Mouse (Mus musculus): ENCODE results near the gene Bbs9.

Bbs9 gene

DNA sequence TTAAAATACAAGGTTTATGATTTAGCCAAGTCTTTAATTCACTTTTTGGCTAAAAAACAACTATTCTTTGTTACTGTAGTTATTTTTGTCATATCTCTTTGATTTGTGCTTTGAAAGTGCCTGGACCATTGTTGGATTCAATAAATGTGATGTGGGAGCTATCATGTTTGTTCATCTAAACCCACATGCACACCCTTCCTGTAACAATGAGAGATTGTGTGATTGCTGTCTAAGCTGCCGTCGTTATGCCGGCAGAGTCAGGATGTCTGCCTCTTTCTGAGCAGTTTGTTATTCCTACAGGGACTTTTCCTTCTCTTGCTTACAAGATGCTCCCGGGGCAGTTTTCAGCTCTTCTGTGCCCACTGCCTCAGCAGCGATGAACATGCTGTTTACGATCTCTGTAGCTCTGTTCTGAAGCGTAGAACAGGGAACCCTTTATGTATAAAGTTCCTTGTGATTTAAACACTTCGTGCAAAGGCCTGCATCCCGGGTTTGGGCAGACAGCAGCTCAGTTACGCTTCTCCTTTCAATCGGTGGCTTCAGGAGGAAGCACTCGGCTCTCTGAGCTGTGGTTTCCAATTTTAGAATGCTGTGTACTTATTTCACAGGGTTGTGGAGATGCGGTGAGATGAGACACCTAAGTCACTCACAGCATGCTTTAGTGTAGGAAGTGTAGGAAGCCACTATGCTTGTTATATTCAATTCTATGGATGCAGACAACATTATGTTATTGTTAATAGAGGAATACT is 165.3 kb downstream of the Bbs9 start:
- peak; percentile 22 for DNase-seq

DNA sequence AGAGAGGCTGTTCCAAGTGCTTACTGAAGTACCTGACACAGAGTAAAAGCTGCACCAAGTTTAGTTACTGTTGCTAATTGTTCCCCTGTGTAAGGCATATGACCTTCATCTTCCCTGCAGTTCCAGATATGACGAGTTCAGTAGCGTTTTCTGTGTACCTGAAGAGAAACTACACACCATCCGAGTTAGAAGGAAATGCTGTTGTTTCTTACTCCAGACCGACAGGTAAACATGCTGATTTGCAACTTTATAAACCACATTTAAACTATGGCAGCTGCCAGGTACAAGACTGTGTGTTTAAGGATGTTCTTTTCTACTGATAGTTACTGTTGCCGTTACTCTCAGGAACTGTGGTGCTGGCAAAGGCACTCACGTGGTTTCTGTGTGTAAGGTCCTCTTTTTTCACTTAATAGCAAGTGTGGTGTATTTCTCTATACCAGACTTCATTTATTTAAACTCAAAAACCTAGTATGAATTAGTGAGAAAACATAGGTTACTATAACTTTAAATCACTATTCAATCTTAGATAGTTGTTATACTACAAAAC is 170.4 kb downstream of the Bbs9 start:
- no peak for DNase-seq

DNA sequence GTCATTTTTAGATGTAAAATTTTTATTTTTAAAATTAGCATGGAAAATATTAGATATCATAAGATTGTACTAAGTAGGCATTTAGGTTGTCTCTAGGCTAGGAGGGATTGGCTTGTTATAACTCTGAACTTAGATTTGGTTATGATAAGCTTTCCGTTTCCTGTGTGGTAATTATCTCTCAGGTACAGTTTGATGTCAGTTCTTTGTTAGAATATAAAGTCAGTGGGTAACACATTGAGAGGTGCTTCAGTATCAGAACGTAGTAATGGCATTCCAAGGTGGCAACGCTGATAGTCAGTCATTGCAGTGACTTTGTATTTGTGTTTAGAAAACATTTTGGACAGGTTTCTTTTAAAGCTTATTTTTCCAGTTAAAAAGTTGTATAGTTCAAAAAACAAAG is 170.9 kb downstream of the Bbs9 start:
- DNase-seq = no peak

DNA sequence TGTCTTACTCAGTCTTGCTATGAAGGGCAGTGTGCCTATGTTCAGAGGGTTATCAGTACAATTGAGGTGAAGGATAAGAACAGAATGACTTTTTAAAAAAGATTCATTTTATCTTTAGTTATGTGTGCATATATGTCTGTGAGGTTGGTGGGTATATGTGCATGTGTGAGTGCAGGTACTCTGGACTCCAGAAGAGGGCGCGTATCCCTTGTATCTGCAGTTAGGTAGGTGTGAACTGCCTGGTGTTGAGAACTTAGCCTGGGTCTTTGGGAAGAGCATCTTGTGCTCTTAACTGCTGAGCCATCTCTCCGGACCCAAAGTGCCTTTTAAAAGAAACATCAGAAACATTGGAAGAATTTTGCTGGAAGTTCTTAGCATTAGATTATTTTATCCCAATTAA is 172.6 kb downstream of the Bbs9 start:
- DNase-seq = no peak

DNA sequence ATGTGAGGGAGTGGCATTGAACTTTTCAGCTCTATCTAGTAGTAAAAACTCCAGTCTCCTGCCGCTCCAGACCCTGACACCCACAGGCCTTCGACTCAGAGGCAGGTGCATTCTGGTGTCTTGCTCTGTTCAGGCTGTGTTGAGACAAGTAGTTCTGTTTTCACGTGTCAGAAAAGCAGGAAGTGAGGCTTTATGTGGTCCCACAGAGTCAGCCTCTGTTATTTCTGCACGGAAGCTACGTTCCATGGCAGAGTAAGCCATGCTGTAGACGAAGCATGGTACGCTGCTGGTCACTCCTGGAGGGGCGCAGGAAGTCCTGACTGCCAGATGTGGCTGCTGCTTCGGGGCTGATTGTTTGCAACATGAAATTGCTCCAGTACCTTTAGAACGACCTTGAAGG is 174.1 kb downstream of the Bbs9 start:
- peak; percentile 32 for DNase-seq

DNA sequence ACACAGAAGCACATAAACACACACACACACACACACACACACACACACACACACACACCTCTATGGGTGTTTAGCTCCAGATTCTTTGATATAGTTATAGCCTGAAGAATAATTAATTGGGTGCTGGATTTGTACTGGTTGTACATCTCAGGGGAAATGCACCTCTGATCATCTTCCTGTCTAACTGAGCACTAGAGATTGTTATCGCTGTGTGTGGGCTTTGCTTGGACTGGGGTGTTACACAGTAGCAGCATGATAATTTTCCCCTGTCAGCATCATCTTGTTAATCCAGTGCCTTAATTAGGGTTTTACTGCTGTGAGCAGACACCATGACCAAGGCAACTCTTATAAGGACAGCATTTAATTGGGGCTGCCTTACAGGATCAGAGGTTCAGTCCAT is 175.3 kb downstream of the Bbs9 start:
- no peak for DNase-seq

DNA sequence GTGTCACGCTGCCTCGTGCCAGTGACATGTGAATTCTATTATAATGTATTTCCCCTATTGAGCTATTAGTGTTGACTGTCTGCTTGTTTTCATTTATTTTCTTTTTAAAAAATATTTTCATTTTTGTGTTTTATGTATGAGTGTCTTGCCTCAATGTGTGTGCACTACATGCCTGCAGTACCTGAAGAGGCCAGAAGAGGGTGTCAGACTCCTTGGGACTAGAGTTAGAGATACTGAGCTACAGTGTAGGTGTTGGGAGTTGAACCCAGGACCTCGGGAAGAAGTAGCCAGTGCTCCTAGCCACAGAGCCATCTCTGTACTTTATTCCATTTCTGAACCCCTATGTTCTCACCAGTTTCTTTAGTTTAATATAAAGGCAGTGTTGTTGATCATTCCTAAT is 176.1 kb downstream of the Bbs9 start:
- no peak for DNase-seq

DNA sequence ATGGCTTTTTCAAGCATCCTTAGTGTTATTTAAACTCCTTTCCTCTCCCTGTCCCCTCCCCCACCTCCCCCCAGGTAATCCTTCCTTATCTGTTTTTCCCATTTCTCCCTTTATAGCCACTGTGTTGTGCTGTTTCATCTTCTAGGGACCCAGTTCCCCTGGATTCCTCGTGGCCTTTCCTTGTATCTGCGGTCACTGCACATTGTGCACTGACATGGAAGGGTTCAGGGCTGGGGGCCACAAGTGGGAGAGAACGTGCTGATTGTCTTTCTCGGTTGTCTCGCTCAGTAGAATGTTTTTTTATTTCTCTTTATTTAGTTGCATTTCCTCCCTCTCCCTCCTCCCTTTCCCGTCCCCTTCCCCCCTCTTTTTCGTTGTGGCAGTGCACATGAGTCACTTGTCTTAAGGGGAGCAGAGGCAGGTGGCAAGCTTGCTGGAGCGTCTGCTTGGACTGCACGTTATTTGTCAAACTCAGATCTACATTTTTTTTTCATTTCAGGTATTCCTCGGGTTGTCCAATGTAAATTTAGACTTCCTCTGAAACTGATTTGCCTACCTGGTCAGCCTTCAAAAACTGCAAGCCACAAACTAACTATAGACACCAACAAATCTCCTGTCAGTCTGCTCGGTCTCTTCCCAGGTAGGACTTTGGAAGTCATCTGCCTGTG is 179.3 kb downstream of the Bbs9 start:
- DNase-seq = no peak

DNA sequence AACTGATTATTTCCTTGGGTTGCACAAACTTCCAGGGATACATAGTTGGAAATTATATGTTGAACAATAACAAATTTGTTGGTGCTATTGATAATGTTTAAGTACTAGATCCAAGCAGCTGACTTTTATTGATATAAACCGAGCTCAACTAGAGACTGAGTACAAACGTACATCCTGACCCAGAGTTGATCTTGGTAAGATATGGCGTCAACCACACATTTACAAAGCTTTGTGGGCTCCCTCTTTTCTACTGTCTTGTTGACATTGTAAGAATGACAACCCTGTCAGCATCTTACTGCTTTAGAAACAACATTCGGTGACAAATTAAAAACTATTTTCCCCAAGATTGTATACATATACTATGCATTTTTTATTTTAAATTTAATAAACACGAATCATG is 181.7 kb downstream of the Bbs9 start:
- DNase-seq = no peak

DNA sequence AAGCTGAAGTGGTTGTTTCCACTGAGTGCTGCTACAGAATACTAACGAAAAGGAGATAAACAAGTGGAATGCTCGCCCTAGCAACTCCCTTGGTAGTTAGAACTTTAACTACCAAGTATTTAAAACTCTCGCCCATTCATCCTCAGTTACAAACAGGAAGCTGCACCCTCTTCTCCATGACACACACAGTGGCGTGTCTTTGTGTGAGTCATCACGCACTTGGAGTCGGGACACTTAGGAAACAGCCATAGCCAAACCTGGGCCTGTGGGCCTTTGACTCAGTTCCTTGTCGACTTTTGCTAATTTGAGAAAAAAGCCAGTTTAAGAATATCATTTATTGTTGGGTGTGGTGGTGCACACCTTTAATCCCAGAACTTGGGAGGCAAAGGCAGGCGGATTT is 189.6 kb downstream of the Bbs9 start:
- no peak for DNase-seq

DNA sequence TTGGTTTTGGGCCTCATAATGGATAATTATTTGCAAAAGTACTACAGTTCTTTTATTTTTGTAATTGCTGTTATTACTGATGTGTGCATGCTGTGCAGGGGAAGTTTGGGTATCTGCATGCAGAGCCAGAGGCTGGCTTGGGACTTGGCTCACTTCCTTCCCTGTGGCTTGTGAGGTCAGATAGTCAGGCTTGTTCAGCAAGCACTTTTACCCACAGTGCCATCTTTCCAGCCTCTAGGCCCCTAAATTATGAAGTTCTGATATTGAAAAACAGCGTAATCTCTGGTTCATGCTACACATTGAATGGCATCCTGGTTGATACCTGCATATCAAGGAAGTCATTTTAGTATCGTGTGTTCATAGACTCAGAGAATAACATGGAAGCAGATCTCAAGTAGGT is 197.4 kb downstream of the Bbs9 start:
- DNase-seq = no peak

DNA sequence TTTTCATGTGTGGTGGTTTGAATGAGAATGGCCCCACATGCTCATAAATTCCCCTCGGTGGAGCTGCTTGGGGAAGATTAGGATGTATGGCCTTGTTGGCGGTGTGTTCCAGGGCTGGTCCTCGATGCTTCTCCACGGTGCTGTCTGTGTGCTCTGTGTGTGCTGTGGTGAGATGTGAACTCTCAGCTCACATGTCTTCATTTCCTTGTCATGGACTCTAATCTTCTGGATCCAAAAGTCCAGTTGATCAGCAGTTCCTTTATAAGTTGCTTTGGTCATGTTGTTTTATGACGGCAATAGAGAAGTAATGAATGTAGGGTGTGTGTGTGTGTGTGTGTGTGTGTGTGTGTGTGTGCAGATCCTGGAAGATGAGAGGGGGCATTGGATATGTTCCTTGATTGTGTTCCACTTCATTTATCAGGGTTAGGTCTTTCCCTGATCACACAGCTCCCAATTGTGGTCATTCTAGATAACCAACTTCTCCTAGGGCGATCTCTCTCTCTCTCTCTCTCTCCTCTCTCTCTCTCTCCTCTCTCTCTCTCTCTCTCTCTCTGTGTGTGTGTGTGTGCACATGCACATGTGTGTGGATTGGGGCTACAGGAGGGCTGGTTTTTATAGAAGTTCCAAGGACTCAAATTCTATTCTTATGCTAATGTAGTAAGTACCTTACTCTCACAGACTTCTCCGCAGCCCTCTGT is 201.8 kb downstream of the Bbs9 start:
- DNase-seq = no peak

DNA sequence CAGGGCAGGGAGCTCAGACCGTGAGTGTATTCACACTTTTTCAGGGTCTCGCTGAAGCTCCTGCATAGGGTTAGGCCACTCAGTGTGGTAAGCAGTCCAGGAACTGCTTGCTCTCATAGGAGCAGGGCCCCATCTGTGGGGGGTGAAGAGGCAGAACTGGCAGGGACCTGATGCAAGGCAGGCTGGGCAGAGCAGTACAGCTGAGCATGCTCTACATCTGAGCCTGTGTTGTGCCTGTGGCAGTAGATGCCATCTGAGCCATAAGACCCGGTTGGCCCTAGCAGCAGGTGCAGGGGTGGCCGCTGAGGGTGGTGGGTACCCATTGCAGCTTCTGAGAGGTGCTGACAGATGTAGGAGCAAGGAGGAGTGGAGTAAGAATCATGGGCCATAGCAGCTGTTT is 202.5 kb downstream of the Bbs9 start:
- no peak for DNase-seq

DNA sequence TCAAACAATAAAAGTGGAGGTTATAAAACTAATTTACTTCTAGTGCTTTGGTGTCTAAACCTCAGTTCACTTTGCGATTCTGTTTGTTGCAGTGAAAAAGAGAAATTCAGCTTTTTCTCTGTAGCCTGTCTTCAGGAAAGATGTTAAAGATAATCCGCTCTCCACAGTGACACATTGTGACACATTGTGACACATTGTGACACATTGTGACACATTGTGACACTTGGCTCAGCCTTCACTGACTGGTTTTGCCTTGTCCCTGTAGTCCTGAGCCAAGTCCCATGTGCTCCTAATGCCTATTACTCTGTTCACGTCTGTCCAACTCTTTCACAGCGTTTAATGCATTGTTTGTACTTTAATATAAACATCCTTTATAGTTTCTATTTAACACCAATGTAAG is 203.0 kb downstream of the Bbs9 start:
- DNase-seq = no peak

DNA sequence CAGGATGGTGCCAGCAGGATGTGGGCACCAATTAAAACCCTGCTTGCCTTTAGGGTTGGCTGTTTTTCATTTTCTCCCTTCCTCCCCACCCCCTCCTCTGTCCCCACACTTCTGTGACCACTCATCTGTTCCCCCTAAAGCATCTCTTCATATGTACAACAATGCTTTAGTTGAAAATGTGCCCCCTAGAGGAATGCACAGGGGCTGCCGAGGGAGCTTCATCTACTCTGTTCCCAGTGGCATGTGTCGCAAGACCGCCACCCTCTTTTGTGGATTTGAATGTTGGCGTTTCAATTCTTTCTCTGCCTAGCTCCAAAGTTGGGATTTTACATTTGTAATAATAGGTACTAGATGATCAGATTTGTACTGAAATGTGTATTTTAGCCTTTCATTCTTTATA is 204.0 kb downstream of the Bbs9 start:
- no peak for DNase-seq

DNA sequence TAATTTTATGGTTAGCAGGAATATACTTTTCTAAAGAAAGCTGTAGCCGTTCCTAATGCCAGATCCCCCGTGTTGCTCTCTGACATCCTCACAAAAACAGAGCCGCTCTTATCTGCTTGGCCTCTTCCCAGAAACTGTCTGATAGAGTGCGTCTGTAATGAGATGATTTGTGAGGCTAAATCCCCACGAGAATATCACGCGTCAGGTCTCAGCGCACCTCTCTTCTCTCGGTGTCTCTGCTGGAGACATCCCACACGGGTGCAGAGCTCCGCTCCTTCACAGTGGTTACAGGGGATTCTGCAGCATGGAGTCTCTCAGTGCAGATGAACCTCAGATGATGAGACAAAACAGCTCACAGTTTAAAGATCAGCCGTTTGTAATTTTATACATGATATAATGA is 204.5 kb downstream of the Bbs9 start:
- no peak for DNase-seq

DNA sequence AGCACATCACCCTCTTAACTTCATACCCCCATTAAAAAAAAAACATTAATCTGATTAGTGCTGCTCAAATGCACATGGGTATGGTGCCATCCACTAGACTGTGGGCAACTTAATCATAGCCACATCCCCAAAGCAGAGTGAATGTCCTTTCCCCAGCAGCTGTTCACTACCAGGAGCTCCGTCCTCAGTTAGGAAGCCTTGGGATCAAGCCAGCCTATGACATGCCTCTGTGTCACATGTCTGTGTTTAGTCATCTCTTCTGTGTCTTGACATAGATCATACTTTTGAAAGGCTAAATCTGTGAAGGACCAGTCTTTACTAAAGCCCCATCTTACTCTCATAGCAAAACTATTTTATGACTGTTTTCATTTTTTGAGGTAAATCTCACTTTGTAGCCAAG is 205.0 kb downstream of the Bbs9 start:
- DNase-seq = no peak

DNA sequence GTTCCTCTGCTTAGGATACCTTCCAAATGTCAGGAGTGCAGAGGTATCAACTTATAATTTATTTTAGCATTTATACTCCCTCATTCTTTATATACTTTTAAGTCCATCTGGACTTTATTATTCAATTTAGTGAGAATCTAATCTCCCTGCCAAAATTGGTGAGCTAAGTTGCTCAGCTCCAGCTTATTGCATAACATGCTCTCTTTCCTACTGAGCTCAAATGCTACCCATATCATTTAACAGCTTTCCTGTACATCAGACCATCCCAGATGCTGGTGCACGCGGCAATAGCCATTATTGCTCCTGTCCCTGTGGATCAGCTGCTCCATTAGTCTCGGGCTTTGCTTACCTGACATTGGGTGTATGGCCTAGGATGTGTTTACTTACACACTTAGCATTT is 208.3 kb downstream of the Bbs9 start:
- DNase-seq = no peak

DNA sequence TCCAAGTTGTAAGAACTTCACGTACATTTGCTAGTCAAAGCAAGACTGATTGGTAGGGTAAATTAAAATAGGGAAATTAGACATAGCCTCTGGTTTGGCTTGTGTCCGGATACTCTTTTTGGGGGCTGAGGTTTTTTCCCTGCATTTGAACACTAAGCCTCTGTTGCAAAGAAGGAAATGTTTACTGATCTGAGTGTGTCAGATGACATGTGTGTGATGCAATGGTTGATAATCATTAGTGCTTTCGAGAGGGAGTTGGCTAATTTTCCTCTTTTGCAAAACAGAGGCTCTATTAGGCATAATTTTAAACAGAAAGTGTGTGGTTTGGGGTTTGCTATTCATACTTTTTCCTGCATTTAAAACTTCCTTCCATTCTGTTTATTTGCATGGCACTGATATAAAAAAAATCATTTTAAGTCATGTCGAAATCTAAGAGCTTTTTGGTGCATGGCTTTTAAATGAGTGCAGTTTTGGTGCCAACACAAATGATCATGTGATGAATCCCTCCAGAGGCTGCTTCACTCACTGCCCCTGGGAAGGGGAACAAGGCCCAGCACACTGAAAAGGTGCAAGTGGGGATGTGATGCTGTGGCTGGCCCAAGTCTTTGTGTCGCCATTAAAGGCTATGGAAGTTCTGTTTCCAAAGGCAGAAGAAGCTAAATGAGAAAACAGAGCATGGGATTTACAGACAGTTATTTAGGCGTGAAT is 211.4 kb downstream of the Bbs9 start:
- DNase-seq = peak; percentile 27

DNA sequence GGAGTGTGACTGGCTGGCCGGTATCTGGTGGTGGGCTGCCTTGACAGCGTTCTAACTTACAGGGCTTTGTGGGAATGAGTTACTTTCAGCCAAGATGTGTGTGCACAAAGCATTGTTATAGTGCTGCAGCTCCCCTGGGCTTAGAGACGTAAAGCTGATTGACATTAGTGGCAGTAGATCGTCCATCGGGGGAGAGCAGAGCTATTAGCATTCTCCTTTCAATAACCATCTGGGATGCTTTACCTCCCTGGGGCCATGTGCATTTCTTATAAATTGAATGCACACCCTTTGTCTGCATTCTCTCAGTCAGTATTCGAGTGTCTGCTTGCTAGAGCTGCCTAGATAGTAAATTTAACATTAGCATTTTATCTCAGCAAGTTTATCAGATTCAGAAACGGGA is 214.7 kb downstream of the Bbs9 start:
- no peak for DNase-seq

DNA sequence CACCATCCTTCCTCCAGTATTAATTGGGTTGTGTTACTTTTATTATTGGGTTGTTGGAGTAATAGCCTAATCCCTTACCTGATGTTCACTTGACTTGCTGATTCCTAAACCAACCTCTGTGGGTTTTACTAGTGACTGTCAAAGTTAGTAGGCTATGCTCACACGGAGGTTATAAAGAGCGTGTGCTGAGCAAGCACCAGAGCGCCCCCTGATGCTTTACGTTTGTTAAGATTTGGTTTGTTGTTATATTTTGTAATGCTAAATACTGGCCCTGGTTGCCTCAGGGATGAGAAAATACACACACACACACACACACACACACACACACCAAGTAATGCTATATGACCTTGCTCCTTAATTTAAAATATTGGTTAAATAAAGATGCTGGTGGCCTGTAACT is 219.9 kb downstream of the Bbs9 start:
- no peak for DNase-seq

DNA sequence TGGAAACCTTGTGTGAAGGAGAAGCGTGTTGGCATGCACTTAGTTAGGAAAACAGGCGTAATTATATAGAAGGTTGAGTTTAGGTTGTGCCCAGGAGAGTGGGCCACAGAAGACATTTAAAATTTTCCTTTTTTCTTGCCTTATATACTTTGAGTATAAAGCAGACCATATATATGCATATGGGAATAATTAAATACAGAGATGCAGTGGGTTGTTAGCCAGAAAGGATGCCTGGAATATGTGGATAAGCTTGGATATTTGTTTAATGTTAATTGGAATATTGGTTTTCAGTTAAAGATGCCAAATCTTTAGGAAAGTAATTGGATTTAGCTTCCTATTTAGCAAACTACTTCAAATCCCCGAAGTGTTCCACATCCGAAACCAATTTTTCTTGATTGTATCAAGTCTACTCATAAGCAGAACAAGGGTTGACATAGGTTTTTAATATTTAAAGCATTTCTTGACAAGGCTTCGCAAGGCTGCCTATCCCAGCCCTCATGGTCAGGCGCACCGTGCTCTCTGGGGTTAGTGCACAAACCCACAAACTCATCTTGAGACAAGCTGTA is 221.4 kb downstream of the Bbs9 start:
- no peak for DNase-seq

DNA sequence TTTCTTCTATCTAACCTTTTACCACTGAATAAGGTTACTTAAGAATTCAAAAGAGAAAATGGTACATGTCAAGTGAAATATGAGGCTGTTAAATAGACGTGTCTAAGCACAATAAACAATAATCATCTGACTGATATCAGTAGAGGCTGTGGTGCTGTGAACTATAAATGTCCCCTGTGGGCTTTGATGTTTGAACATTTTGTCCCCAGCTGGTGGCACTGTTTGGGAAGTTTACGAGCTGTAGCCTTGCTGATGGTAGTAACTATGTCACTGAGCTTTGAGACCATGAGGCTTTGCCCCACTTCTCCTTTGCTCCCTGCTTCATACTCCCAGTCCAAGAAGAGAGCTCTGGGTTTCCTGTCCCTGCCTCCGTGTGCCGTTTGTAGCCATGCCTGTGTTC is 222.3 kb downstream of the Bbs9 start:
- DNase-seq = no peak

All from lung, postnatal 36 days (tissue).